Mouse (Mus musculus) megakaryocyte, adult 5-6 weeks (primary cell): Measurements from ENCODE around the gene Exoc6b. TPM values are rescaled to one million over a fixed set of nuclear protein-coding genes. Genes with fewer than 3 reads are reported as not detected.
"Not testable (repeated sequence)": the region's sequence is repeated elsewhere in the genome, so short reads cannot be mapped to it uniquely, and the experiment has no call there.

Source experiments
- ATAC-seq: 2 replicates; pipeline ENCODE4 v1.8.0; 2016; ENCODE audit warnings: mild to moderate bottlenecking, inconsistent platforms; ENCODE audit not compliant: poor library complexity, severe bottlenecking
- total RNA-seq, 2 experiments: library from RNA; stranded (forward) in 1 of 2; stranded (reverse) in 1 of 2; fragments of 153-499, 151-499 nt in 1 of 2; fragments of 221-1000, 200-1000 nt in 1 of 2; gene quantifications; 2 replicates each; pipeline versions ENCODE4 v1.2.3 to v1.2.4; 2015 to 2017

Gene Exoc6b
- total RNA-seq, 2 experiments from 2014 or later = 6.4 to 9.0 TPM

GRCm38 (mm10) chr6:84640324-84641061, 428.8 kb downstream of the Exoc6b start:
- ATAC-seq = peak; percentile 67

GRCm38 (mm10) chr6:84638206-84638605, 431.1 kb downstream of the Exoc6b start:
- ATAC-seq = no peak

- no peak for ATAC-seq
These were observed 437.7 kb downstream of the Exoc6b start for GRCm38 (mm10) chr6:84631588-84631987.

GRCm38 (mm10) chr6:84630276-84630675, 439.0 kb downstream of the Exoc6b start:
- no peak for ATAC-seq

- ATAC-seq = no peak
These were observed 440.5 kb downstream of the Exoc6b start for GRCm38 (mm10) chr6:84628831-84629230.

GRCm38 (mm10) chr6:84626398-84626797, 442.9 kb downstream of the Exoc6b start:
- ATAC-seq = no peak

GRCm38 (mm10) chr6:84619166-84619565, 450.1 kb downstream of the Exoc6b start:
- ATAC-seq = no peak

GRCm38 (mm10) chr6:84617051-84617450, 452.3 kb downstream of the Exoc6b start:
- ATAC-seq = no peak

GRCm38 (mm10) chr6:84616586-84616985, 452.7 kb downstream of the Exoc6b start:
- no peak for ATAC-seq

- no peak for ATAC-seq
These were observed 455.8 kb downstream of the Exoc6b start for GRCm38 (mm10) chr6:84613561-84613960.

GRCm38 (mm10) chr6:84601136-84601889, 468.0 kb downstream of the Exoc6b start:
- ATAC-seq = no peak

- not testable (repeated sequence) for ATAC-seq
These were observed 470.0 kb downstream of the Exoc6b start for GRCm38 (mm10) chr6:84599296-84599695.

- ATAC-seq = no peak
These were observed 470.6 kb downstream of the Exoc6b start for GRCm38 (mm10) chr6:84598725-84599124.

GRCm38 (mm10) chr6:84594626-84595025, 474.7 kb downstream of the Exoc6b start:
- no peak for ATAC-seq

- no peak for ATAC-seq
These were observed 475.6 kb downstream of the Exoc6b start, which contains the start of gene Cyp26b1 for GRCm38 (mm10) chr6:84593693-84594092. TSS of gene Cyp26b1 (minus strand) at chr6:84593908.

GRCm38 (mm10) chr6:84590961-84591745, 478.2 kb downstream of the Exoc6b start:
- ATAC-seq = no peak

- peak; percentile 85 for ATAC-seq
These were observed 479.3 kb downstream of the Exoc6b start for GRCm38 (mm10) chr6:84589742-84590686.

- no peak for ATAC-seq
These were observed 480.2 kb downstream of the Exoc6b start for GRCm38 (mm10) chr6:84588895-84589652.

- ATAC-seq = no peak
These were observed 481.0 kb downstream of the Exoc6b start for GRCm38 (mm10) chr6:84588221-84588894.
